Mouse (Mus musculus) thymus, postnatal 0 days (tissue): ENCODE results near the gene Dgkd. TPM values are rescaled to one million over a fixed set of nuclear protein-coding genes. Genes with fewer than 3 reads are reported as not detected.
A peak's percentile ranks its signal among the peaks of the same experiment; 100 is the strongest.
"Not testable (repeated sequence)": the region's sequence is repeated elsewhere in the genome, so short reads cannot be mapped to it uniquely, and the experiment has no call there.

Experiments
- DNase-seq: peaks from one replicate; pipeline ENCODE4 v3.0.0-alpha.2; 2015; ENCODE audit warnings: low spot score
- polyA plus RNA-seq: library from polyadenylated mRNA; unstranded; fragments of >200 nt; fragmentation: Nextera tagmentation; extraction: Ambion mirVana; gene quantifications from 2 replicates; pipeline ENCODE4 v1.2.1, GENCODE M21; 2015

Dgkd gene
- 73.7 and 80.7 TPM in 2 replicates for polyA plus RNA-seq

DNA sequence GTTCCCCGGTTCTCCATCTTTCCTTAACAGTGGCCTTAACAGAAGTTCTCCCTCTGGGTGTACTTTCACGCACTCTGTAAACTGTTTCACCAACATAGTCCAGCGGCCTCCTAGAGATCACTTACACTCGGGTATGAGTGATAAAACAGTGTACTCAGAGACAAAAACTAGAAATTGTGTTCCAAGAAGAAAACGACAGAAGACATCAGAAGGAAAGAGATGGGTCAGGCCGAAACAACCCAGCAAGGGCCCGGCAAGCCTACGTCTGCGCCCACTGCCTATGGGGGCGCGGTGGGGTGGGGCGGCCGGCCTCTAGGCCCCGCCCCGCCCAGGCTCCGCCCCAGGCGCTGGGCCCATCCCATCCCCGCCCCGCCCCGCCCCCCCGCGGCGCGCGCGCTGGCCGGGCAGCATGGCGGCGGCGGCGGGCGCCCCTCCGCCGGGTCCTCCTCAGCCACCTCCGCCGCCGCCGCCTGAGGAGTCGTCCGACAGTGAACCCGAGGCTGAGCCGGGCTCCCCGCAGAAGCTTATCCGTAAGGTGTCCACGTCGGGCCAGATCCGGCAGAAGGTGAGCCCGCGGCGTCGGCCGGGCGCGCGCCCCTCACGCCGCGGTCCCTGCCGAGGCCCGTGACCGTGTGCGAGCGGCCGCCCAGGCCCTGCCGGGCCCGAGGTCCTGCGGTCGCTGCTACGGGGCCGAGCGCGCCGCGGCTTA is at the start of gene Dgkd:
TSS of gene Dgkd (plus strand) at position 396 of the 709 bp plus-strand sequence.
- DNase-seq = peak; percentile 88

DNA sequence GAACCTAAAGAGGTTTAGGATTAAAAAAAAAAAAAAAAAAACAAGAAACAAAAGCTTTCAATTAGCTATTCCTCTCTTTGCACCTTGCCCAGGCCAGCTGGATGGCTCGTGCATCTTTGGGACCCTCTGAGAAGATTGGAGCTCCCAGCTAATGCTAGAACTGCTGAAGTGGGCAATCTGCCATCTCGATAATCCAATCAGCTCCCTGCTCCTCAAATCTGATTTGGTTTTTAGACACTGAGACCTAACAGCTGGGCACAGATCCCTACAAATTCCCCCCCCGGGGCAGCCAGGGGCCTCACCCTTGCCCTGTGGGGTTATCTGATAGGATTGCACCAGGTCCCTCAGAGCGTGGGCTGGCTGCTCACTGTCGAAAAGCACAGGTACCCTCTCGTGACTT is 49.5 kb upstream of the Dgkd start, which contains the start of gene Sag:
TSS of gene Sag (plus strand) at position 105 of the 400 bp plus-strand sequence.
- DNase-seq = no peak

DNA sequence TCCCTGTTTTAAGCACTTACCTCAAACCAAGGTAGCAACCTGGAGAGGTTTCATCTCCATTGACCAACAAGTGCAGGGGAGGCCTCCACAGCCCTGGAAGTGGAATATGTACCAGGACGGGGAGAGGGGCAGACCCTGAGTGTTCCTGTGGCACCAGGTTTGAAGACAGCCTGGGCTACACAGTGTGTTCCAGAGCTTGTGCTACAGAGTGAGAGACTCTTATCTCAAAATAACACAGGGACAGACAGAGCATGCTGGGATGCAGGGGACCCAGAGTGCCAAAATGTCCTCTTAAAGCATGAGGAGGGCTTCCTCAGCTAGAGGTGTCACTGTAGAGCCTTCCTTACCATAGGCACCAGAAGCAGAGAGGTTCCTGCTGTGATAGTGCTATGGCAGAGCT is 45.3 kb upstream of the Dgkd start:
- DNase-seq = no peak

DNA sequence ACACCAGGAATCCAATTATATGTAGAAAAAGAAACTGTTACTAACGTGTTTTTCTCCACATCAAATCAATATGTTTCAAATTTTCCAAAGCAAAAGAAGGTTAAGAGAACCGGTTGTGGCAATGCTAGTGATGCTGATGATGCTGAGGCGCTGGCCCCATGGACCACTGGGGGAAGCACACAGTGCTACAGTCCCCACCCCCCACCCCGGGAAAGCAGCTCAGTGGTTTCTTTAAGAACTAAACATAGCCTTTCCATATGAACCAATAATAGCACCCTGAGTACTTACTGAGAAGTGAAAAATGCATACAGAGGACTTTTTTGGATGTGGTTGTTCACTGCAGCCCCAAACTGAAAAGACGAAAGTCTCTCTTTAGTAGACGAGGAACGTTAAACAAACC is 41.7 kb upstream of the Dgkd start:
- no peak for DNase-seq

DNA sequence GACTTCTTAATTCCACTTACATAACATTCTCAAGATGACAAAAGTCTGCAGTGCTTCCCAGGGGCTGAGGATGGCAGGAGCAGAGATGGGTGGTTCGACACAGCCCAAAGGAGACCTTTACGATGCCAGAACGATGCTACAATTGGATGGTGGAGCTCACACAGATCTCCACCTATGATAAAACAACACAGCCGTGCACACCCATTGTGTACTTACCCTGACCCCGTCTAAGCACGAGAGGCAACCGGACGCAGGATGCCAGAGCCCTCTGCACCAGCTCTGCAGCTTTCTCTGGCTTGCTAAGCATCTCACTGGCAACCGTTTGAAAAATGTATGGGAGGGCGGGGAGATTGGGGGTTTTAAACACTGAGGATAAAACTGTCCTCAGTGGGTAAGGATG is 41.0 kb upstream of the Dgkd start:
- DNase-seq = no peak

DNA sequence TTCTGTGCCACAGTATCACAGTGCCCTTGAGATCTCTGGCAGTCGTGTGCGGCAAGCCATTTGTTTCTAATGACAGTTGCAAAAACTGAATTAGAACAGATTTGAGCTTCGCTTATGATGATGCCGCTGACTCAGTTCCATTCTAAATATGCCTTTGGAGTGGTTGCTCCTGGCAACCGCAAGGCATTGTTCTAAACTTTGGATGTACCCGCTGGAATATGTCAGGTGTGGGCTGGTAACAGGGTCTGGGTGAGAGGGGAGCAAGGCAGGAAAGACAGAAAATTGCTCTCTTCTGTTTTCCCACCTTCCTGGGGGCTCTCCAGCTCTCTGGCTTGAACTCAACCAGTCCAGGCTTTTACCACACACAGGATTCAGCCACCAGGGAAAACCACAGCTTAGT is 39.9 kb upstream of the Dgkd start:
- no peak for DNase-seq

DNA sequence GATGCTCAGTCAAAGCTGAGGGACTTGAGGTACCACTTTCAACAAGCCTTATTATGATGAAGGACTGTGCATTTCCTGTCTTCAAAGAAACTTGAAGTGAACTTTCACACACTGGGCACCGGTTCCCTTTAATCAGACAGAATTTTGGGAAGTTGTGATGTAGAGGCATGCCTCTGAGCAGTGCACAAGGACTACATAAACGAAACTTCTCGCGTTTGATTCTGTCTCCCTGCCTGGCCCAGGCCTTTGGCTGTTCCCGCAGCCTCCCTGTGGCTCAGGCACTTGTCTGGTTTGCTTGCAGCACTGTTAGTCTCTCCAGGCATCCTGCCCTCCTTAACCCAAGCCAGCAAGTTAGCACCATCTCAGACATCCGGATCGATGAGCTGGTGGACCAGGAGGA is 39.4 kb upstream of the Dgkd start:
- no peak for DNase-seq

DNA sequence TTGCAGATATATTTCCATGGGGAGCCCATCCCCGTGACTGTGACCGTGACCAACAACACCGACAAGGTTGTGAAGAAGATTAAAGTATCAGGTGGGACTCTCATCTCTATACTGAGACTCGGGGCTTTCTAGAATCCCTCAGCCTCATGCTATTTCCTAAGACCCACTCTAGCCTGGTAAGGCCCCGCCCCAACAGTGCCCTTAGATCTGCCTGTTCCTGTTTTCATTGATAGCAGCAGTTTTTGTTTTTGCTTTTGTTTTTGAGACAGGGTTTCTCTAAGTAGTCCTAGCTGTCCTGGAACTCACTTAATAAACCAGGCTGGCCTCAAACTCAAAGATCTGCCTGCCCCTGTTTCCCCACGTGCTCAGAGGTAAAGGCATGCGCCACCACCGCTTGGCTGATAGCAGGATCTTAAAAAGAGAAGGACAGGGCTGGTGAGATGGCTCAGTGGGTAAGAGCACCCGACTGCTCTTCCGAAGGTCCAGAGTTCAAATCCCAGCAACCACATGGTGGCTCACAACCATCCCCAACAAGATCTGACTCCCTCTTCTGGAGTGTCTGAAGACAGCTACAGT is 28.6 kb upstream of the Dgkd start:
- no peak for DNase-seq

DNA sequence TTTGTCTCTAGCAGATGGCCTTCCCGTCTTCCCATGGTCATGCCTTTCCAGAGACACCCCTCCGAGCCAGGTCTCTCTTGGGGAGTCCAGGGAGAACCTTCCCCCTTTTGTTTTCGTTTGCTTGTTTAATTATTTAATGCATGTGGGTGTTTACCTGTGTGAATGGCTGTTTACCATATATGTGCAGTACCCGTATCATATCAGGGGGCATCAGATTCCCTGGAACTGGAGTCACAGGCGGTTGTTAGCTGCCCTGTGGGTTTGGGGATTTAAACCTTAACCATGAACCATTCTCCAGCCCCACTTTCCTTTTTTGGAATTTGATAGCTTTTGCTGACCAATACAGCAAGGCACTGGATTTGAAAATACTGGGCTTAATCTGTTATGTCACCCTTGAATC is 27.8 kb upstream of the Dgkd start:
- DNase-seq = no peak

DNA sequence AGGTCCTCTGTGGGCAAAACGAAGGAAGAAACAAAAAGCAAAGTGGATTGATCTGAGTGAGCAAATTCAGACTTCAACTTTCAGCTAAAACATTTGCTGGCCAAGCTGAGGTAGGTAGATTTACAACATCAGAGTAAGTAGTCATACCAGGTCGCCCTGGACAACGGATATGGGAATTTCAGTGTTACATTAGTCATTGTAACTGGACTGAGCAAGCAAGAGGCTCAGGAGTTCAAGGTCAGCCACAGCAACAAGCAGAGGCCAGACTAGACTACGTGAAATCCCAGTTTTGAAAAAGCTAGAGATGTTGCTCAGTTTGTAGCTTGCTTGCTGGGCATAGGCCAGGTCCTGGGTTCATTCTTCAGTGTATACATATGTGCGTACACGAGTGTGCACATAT is 27.1 kb upstream of the Dgkd start:
- DNase-seq = no peak

DNA sequence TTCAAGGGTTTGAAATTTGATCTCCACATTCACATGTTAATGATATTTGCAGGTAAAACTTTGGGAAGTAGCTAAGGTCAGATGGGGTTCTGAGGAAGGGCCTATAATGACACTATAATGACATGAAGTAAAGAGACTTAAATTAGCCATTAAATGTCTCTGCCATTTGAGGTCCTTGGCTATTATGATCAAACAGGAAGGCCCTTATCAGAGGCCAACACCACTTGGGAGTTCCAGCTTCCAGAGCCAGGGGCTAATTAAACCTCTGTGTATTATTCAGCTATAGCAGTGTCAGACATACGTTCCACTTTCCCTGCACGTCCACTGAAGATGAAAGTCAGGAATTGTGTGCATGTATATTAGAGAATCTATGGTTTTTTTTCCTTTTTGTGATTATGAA is 26.6 kb upstream of the Dgkd start:
- no peak for DNase-seq

DNA sequence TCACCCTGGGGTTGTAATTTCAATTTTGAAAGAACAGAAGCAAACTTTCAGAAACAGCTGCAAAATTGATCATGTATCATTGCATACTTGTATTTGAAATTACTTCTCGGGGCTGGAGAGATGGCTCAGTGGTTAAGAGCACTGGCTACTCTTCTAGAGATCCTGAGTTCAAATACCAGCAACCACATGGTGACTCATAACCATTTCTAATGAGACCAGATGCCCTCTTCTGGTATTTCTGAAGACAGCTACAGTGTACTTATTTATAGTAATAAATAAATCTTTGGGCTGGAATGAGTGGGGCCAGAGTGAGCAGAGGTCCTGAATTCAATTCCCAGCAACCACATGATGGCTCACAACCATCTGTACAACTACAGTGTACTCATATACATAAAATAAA is 25.6 kb upstream of the Dgkd start:
- DNase-seq = not testable (repeated sequence)

DNA sequence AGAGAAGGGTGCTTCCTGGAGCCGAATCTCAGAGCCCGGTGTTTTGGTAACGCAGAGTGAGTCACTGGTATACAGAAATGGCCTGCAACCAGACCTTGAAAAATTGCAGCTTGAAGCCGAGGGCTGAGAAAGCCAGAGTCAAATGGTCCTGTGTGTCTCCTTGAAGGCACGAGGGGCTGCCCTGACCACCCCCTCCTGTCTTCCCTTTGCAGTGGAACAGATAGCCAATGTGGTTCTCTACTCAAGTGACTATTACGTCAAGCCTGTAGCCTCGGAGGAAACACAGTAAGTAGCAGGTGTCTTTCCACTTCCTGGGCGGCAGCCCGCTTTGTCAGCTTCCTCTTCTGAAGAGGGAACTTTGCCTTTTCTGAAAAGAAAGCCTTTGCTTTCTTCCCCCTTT is 24.9 kb upstream of the Dgkd start:
- DNase-seq = peak; percentile 90

DNA sequence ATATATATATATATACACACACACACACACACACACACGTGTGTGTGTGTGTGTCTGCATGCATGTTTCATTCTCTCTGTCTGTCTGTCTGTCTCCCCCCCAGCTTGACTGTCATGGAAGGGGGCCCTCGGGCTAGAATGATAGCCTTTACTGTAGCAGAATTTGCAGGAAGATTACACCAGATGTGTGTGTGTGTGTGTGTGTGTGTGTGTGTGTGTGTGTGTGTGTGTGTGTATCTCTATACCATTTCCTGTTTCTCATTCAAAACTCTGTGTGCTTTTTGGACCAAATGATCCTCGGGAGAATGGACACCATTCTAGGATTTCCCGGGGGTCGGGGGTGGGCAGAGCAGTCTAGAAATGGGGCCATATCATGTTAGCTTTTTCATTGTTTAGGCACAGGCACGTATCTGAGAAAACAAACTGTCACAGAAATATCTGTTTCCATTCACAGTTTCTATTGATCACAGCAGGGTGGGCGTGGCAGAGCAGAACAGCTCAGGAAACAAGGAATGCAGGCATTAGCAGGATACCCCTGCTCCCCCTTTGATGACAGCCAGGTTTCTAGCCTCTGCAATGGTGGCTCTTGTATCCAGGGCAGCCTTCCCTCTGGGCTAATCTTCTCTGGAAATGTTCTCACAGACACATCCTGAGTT is 24.0 kb upstream of the Dgkd start:
- DNase-seq = peak; percentile 55

DNA sequence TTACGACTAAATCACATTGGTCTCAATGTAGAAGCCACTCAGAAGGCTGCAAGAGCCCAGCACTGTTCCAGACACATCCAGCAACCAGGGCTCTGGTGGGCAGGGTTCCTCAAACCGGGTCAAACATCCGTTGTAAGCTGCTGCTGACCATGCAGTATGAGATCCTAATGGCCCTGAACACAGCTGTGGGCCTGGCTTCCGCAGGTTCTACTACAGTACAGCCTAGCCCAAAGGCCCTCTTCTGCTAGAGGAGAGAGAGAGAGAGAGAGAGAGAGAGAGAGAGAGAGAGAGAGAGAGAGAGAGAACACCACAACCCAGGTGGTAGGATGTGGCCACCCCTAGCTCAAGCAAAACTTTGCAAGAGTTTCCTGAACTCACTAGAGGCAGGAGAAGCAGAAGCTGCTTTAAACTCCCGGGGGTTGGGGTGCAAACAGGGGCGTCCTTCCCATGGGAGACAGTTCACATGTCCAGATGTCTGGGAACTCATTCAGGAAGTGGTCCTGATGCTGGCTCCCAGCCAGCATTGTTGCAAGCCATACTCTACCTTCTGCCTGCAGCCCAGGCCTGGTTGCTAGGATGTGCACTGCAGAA is 23.4 kb upstream of the Dgkd start:
- peak; percentile 87 for DNase-seq

DNA sequence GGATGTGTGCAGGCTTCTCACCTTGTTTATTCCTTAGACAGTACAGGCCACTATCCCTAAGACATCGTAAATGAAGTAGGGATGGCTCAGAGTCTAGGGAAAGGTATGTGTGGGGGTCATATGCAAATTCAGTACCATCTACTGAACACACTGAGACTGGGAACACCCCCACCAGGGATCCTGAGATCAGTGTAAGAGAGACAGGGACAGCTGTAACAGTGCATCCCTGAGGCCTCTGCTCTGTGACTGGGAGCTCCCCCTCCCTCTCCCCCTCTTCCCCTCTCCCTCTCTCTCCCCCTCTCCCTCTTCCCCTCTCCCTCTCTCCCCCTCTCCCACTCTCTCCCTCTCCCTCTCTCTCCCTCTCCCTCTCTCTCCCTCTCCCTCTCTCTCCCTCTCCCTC is 16.6 kb upstream of the Dgkd start:
- DNase-seq = no peak

DNA sequence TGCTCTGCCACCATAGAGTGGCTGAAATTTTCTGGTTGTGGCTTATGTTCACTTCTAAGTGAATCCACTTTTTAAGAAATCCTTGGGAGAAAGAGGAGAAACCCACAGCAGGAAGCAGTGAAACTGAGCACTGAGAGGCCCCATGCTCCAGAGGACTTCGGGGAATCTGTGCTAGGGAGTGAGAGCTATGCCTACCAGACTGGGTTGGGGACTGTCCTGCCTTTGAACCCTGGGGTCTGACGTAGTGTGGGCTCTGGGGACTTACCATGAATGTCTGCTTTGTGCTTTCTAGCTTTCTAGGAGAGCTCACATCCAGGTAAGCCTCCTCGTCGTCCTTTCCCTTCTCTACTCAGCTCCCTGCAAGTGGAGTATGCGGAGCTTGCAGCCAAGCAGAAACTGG is 16.1 kb upstream of the Dgkd start:
- DNase-seq = no peak

DNA sequence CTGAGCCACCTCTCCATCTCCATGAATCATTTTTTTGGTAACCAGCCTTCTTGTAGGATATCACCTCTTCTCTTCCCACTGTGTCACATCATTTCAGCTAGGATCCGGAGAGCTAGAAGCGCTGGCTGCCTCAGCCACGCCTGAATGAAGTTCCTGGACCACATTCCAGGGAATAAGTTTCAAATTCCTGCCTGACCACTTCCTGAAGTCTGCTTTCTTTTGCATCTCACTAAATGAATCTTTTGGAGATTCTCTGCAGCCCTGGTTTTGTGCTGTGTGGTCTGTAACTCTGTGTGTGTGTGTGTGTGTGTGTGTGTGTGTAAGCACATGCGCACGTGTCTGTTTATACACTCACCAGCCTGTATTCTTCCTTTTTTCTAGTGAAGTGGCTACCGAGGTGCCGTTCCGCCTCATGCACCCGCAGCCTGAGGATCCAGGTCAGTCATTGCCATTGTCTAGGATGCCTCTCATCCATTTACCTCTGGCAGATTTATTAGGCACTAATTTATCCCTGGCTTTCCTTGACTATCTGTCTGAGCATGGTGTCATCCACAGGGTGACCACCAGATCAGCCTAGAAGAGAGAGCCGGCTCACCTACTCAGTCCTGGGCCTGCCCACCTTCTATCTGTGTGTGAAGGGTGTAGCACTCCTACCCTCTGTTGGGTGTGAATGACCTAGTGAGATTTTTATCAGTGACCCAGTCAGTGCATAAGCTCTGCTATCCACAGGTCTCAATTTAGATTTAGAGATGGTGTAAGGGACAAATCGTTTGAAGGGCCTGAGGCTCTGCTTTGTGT is 12.5 kb upstream of the Dgkd start:
- no peak for DNase-seq

DNA sequence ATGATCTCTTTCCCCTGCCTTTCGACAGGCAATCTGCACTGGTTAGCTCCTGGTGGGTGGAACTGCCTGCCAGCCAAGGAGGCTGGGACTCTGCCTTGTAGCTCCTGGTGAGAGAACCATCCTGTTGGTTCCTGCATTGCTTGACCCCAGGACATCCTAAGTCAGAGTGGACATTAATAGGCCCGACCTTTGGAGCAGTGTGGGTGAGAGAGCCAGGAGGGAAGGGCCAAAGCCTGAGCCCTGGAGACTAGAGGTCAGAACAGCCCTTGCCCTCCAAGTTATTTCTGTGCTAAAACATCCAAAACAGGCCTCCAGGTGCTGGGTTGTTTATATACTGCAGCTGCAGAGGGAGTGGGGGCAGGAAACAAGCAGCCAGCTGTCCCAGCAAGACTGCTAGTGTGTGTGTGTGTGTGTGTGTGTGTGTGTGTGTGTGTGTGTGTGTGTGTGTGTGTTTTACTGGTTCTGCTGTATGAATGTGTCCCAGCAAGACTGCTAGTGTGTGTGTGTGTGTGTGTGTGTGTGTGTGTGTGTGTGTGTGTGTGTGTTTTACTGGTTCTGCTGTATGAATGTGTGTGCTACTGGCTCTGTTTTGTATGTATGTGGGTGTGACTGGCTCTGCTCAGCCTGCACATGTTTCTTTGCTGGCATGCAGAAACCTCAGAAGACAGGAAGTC is 6.1 kb upstream of the Dgkd start:
- DNase-seq = peak; percentile 89

DNA sequence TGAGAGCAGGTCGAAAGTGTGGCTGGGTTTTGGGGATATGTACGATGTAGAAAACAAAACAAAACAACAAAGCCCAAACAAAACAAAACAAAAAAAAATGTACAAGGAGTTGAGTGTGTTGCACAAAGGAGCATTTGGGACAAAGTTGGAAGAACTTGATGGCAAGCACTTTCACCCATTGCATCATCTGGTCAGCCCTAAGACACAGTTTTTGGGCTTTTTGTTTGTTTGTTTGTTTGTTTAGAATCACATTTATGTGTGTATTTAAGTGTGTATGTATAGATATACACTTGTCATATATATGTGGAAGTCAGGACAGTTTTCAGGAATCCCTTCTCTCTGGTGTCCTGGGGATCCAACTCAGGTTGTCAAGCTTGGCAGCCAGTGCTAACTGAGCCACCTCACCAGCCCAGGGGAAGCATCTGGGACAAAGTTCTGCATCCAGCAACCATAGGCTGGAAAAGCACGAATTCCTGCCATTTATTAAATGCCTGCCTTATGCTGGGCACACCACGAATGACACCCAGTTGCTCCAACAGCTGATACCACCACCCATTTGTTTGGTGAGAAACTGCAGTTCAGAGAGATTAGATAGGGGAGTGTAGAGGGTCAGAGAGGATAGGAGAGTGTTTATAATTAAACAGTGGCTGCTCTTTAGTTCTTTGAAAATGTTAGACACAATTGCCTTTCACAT is 5.5 kb upstream of the Dgkd start:
- no peak for DNase-seq
